Mouse (Mus musculus) liver, embryonic 16.5 days (tissue): ENCODE results near the gene Akap4. TPM values are rescaled to one million over a fixed set of nuclear protein-coding genes. Genes with fewer than 3 reads are reported as not detected.

Experiments
- ATAC-seq: fragments of 200-750 bp; cut with Nextera tagmentation; 2 replicates; pipeline ENCODE4 v1.8.0; 2017; ENCODE audit warnings: low read depth, mild to moderate bottlenecking, moderate number of reproducible peaks, moderate library complexity
- H3K27ac ChIP-seq: fragments of 300-500 bp; sonication (generic); 2 replicates; pipeline ENCODE4 v1.5.1; 2014; ENCODE audit warnings: mild to moderate bottlenecking, low read length
- H3K27me3 ChIP-seq: fragments of 300-500 bp; sonication (generic); 2 replicates; pipeline ENCODE4 v1.6.1; 2014; ENCODE audit warnings: low read depth, low read length, mixed read lengths; ENCODE audit not compliant: control insufficient read depth, insufficient read depth
- H3K36me3 ChIP-seq: fragments of 300-500 bp; sonication (generic); 2 replicates; pipeline ENCODE4 v1.6.1; 2014; ENCODE audit warnings: mild to moderate bottlenecking; ENCODE audit not compliant: control insufficient read depth, insufficient read depth
- H3K4me1 ChIP-seq: fragments of 300-500 bp; sonication (generic); 2 replicates; pipeline ENCODE4 v1.6.1; 2014; ENCODE audit warnings: low read depth, low read length, mixed read lengths; ENCODE audit not compliant: control insufficient read depth
- H3K4me2 ChIP-seq: fragments of 300-500 bp; sonication (generic); 2 replicates; pipeline ENCODE4 v1.6.1; 2014; ENCODE audit warnings: low read depth, low read length, mixed read lengths
- H3K4me3 ChIP-seq: fragments of 300-500 bp; sonication (generic); 2 replicates; pipeline ENCODE4 v1.5.1; 2014; ENCODE audit warnings: low read depth, mild to moderate bottlenecking, low read length
- H3K9ac ChIP-seq: fragments of 300-500 bp; sonication (generic); 2 replicates; pipeline ENCODE4 v1.6.1; 2014; ENCODE audit warnings: low read depth, low read length
- H3K9me3 ChIP-seq: fragments of 300-500 bp; sonication (generic); replicated peaks from 2 replicates; pipeline ENCODE4 v1.6.1; 2016; ENCODE audit warnings: low read length; ENCODE audit not compliant: control insufficient read depth
- WGBS: fragments of 180-500 bp; shearing (Covaris S2); extraction: QIAGEN DNeasy Blood & Tissue Kit; methylation state at CpG from one replicate; pipeline ENCODE4 v1.1.7; 2014; ENCODE audit not compliant: insufficient replicate concordance; 5-methylcytosine and 5-hydroxymethylcytosine counted together
- polyA plus RNA-seq: library from polyadenylated mRNA; unstranded; fragments of >200 nt; fragmentation: Nextera tagmentation; extraction: Ambion mirVana; gene quantifications from 2 replicates; pipeline ENCODE4 v1.2.1, GENCODE M21; 2015

Akap4 gene
- polyA plus RNA-seq: not detected in 2 replicates

DNA sequence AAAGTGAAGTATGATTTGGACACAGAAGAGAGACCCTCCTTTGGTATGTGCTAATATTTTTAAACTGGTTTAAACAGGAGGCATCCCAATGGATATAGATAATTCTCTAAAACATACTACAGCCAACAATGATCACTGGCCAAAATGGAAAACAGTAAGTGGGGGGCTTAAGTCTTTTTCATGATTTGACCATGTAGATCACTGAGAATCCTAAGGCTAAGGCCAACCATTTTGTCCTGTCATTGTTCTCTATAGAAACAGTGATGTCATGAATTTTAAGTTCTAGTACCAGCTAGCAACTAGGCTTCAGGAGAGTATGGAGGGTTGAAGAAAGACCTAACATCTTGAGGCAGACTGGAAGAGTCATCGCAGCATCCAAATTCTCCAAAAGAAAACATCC is at the start of gene Akap4:
Gene Akap4 (plus strand): TSS at position 301 of the 400 bp plus-strand sequence.
- Histone ChIP-seq H3K9ac (no peak within 1 kb of the TSS), H3K27ac (no peak within 1 kb of the TSS), H3K36me3 (no peaks in the 10 kb centered on the region), H3K27me3 (no peaks in the 10 kb centered on the region), H3K4me1 (no peaks in the 10 kb centered on the region), H3K4me3 (no peak within 1 kb of the TSS), H3K4me2 (no peak within 1 kb of the TSS), H3K9me3 (peaks cover 3% of the 10 kb centered on the region)
- no peak for ATAC-seq
- WGBS: 78% methylated on average over 1 of the region's 1 CpGs

DNA sequence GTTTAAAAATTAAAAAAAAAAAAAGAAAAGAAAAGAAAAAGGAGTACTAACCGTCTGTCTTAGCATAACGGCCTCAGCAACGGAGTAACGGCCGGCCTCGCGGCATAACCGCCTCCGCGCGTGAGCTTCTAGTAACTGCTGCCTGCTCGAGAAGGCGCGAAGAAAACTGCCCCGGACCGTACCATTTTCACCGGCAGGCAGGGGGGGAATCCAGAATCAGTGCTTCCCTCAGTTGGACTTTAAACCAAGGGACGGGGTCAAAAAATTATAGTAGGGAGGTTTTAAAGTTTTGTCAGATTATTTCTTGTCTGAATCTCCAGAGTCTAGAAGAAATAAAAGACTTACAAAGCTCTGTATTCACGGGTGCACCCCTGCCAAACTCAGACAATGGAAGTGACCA is 25.8 kb upstream of the Akap4 start, which contains the start of gene Ccnb3:
Gene Ccnb3 (minus strand): TSS at position 101 of the 400 bp plus-strand sequence.
- 88% methylated on average over 19 of the region's 19 CpGs for WGBS
- H3K4me2 ChIP-seq: no peak within 1 kb of the TSS
- H3K4me1 ChIP-seq: no peaks in the 10 kb centered on the region
- H3K27me3 ChIP-seq: no peaks in the 10 kb centered on the region
- ATAC-seq: no peak
- no peak within 1 kb of the TSS for H3K9ac ChIP-seq
- no peaks in the 10 kb centered on the region for H3K36me3 ChIP-seq
- no peak within 1 kb of the TSS for H3K27ac ChIP-seq
- no peak within 1 kb of the TSS for H3K4me3 ChIP-seq
- no peaks in the 10 kb centered on the region for H3K9me3 ChIP-seq

DNA sequence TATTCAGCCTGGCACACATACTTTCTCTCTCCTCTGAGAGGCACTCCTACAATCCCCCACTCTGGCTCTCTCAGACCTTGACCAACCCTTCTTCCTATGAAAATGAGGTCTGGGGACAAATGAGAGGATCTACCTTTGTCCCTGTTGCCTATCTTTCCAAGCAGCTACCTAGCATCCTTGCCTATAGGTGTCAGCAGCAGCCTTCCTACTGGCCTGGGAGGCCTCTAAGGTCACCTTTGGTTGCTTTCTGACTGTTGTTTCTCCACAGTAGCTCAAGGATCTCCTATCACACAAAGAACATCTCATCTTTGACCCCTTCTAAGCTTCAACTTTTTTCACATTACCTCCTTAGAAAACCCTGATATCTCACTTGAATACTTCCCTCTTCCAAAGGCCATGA is 10.3 kb upstream of the Akap4 start:
- no peaks in the 10 kb centered on the region for H3K27me3 ChIP-seq
- no peak overlapping the region for H3K9ac ChIP-seq
- peak overlapping the region; percentile 79 for H3K27ac ChIP-seq
- H3K4me2 ChIP-seq: 0 out of 2 replicates have a peak overlapping the region, but pooled peaks have one; percentile 34
- peaks cover 7% of the 10 kb centered on the region for H3K4me1 ChIP-seq
- no peaks in the 10 kb centered on the region for H3K36me3 ChIP-seq
- H3K4me3 ChIP-seq: no peak overlapping the region
- no peaks in the 10 kb centered on the region for H3K9me3 ChIP-seq
- peak; percentile 76 for ATAC-seq

DNA sequence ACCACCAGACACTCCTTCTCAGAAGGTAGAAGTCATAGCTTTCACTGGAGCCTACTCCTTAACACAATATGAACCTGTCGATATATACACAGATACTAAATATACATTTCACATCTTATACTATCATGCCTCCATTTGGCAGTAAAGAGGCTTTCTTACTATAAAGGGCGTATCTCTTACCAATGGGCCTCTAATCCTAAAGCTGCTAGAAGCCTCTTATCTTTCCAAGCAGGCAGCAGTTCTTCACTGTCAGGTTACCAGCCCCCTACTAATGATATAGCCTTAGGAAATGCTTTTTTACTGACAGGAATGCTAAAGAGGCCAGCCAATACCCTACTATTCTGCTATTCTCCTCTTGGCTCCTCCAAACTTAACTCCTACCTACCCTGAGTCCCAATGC is 9.7 kb upstream of the Akap4 start:
- H3K27me3 ChIP-seq: no peaks in the 10 kb centered on the region
- H3K4me3 ChIP-seq: no peak overlapping the region
- H3K9me3 ChIP-seq: no peaks in the 10 kb centered on the region
- ATAC-seq: peak; percentile 93
- no peaks in the 10 kb centered on the region for H3K36me3 ChIP-seq
- no peak overlapping the region for H3K9ac ChIP-seq
- H3K4me1 ChIP-seq: peaks cover 7% of the 10 kb centered on the region
- H3K27ac ChIP-seq: peak overlapping the region; percentile 79
- WGBS: 38% methylated on average over 2 of the region's 2 CpGs
- H3K4me2 ChIP-seq: peak overlapping the region; percentile 34

DNA sequence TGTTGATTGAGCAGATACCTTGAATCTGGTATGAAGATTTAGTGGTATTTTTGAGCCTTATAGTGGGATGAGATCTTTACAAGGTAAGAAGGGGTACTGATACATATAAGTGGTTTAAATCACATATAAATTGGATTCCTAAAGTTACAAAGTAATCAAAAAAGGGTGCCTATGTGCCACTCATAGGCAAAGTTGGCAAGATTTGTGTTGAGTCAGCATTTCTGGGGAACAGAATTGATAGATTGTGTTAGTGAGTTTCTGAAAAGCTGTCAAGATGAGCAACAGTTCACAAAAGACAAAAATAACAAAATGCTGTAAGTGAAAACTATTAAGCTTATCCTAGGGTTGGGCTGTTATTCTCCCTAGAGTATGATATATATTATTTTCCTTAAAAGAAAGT is 3.2 kb upstream of the Akap4 start:
- H3K27ac ChIP-seq: no peak overlapping the region
- no peaks in the 10 kb centered on the region for H3K4me1 ChIP-seq
- H3K4me3 ChIP-seq: no peak overlapping the region
- H3K36me3 ChIP-seq: no peaks in the 10 kb centered on the region
- H3K9ac ChIP-seq: no peak overlapping the region
- H3K4me2 ChIP-seq: no peak overlapping the region
- H3K9me3 ChIP-seq: no peaks in the 10 kb centered on the region
- no peaks in the 10 kb centered on the region for H3K27me3 ChIP-seq
- no peak for ATAC-seq

DNA sequence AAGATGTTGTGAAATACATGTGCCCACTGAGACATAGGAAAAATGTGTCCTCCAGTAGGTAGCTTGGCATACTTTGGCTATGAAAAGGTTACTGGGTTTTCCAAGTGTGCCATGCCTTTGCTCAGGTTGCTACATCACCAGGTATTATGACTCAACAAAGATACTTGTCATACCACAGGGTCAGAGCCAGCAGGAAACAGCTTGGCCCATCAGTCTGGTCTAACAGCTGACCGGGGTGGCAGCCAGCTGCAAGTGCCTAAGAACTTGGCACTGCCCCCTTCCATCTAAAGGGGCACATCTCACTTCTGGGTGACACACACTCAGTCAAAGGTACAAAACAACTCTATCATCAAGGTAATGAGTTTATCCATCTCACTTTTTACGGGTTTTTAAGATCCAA is 683 bp downstream of the Akap4 start:
- Histone ChIP-seq H3K9me3 (peaks cover 3% of the 10 kb centered on the region), H3K36me3 (no peaks in the 10 kb centered on the region)

DNA sequence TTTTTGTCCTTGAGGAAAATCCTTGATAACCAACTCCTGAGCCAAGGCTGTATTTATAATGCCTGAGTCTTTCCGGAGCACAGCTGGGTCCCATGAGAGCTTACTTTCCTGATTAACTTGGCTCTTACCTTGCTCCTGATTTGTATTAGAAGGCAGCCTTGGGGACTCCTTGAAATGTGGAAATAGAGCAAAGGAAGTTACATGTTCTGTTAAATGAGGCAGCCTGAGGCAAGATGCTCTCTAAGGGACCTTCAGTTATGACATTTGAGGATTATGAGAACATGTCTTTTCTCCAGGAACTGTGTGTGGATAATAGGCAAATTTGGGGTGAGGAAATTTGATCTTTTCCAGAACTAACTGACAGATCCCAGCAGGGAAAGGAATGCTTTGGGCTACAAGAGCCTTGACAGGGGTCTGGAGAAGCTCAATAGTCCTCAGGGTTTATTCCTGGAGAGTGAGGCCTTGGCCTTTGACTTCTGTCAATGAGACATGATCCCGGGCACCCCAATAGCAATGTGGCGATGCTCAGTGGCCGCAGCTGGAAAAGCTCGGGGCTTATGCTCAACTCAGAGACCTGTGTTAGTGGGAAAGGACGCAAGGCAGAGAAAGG is 12.6 kb downstream of the Akap4 start:
- no peak overlapping the region for H3K9ac ChIP-seq
- no peak for ATAC-seq
- WGBS: 63% methylated on average over 6 of the region's 6 CpGs
- no peak overlapping the region for H3K27ac ChIP-seq
- H3K27me3 ChIP-seq: no peaks in the 10 kb centered on the region
- no peaks in the 10 kb centered on the region for H3K36me3 ChIP-seq
- H3K9me3 ChIP-seq: no peaks in the 10 kb centered on the region
- H3K4me1 ChIP-seq: no peaks in the 10 kb centered on the region
- no peak overlapping the region for H3K4me2 ChIP-seq
- no peak overlapping the region for H3K4me3 ChIP-seq

More for the DNA sequence above, 683 bp downstream of the Akap4 start:
- Histone ChIP-seq H3K4me2 (no peak overlapping the region), H3K9ac (no peak overlapping the region), H3K27ac (no peak overlapping the region), H3K4me1 (no peaks in the 10 kb centered on the region), H3K27me3 (no peaks in the 10 kb centered on the region), H3K4me3 (no peak overlapping the region)
- ATAC-seq: no peak
- 50% methylated on average over 2 of the region's 2 CpGs for WGBS

DNA sequence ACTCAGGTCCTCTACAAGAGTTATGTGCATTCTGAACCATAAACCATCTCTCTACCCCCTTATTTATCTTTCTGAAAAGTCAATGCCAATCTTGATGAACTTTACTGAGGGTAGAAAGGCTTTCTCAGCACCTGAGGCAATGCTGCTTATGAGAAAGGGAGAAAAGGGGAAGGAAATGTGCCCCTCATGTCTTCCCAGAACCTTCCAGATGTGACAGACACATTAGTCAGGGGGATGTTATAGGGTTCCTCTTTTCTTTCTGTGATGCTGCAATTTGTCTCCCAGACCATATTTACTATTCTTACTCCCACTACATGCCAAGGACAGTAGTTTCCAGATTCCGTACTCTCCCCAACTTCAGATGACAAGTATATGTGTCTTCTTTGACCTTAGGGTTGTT is 18.6 kb downstream of the Akap4 start:
- H3K9ac ChIP-seq: no peak overlapping the region
- H3K9me3 ChIP-seq: no peaks in the 10 kb centered on the region
- H3K4me3 ChIP-seq: no peak overlapping the region
- no peaks in the 10 kb centered on the region for H3K27me3 ChIP-seq
- H3K4me1 ChIP-seq: no peaks in the 10 kb centered on the region
- WGBS: 30% methylated on average over 1 of the region's 1 CpGs
- H3K4me2 ChIP-seq: no peak overlapping the region
- H3K27ac ChIP-seq: no peak overlapping the region
- no peak for ATAC-seq
- no peaks in the 10 kb centered on the region for H3K36me3 ChIP-seq

DNA sequence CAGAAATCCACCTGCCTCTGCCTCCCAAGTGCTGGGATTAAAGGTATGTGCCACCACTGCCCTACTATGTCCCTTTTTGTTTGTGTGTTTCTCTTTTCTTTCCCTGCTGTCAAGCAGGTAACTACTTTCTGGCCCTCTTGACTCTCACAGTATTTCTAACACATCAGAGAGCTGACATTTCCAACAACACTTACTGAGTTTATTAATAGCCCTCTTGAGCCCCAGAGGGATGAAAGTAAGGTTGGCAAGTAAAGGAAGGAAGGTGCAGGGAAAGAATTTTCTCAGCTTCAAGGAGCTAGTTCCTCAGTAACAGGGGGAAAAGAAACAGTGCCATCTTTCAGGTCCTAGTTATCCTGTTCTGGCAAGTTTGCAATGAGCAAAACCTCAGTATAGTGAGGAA is 23.0 kb downstream of the Akap4 start:
- H3K4me3 ChIP-seq: no peak overlapping the region
- no peak overlapping the region for H3K4me2 ChIP-seq
- H3K27me3 ChIP-seq: no peaks in the 10 kb centered on the region
- no peak for ATAC-seq
- no peaks in the 10 kb centered on the region for H3K36me3 ChIP-seq
- no peaks in the 10 kb centered on the region for H3K9me3 ChIP-seq
- H3K4me1 ChIP-seq: no peaks in the 10 kb centered on the region
- H3K9ac ChIP-seq: no peak overlapping the region
- no peak overlapping the region for H3K27ac ChIP-seq
